Mouse (Mus musculus) stomach, postnatal 0 days (tissue): ENCODE measurements around the gene Brms1. TPM values are rescaled to one million over a fixed set of nuclear protein-coding genes. Genes with fewer than 3 reads are reported as not detected.

Experiments
- ATAC-seq: fragments of 200-750 bp; cut with Nextera tagmentation; 2 replicates; pipeline ENCODE4 v1.8.0; 2017; ENCODE audit not compliant: low FRiP score, low TSS enrichment
- DNase-seq: peaks from one replicate; pipeline ENCODE4 v3.0.0-alpha.2; 2016; ENCODE audit warnings: low spot score
- H3K27ac ChIP-seq: fragments of 300-500 bp; sonication (generic); replicated peaks from 2 replicates; pipeline ENCODE4 v1.5.1; 2014; ENCODE audit warnings: mild to moderate bottlenecking, control low read depth
- H3K27me3 ChIP-seq: fragments of 300-500 bp; sonication (generic); 2 replicates; pipeline ENCODE4 v1.6.1; 2014; ENCODE audit warnings: low read length; ENCODE audit not compliant: control insufficient read depth, insufficient read depth
- H3K36me3 ChIP-seq: fragments of 300-500 bp; sonication (generic); 2 replicates; pipeline ENCODE4 v1.6.1; 2014; ENCODE audit warnings: low read length, mixed read lengths; ENCODE audit not compliant: control insufficient read depth, insufficient read depth
- H3K4me1 ChIP-seq: fragments of 300-500 bp; sonication (generic); replicated peaks from 2 replicates; pipeline ENCODE4 v1.6.1; 2014; ENCODE audit warnings: antibody characterized with exemption; ENCODE audit not compliant: control insufficient read depth, insufficient read depth
- H3K4me2 ChIP-seq: fragments of 300-500 bp; sonication (generic); replicated peaks from 2 replicates; pipeline ENCODE4 v1.6.1; 2014; ENCODE audit warnings: low read depth, mild to moderate bottlenecking, control low read depth, moderate library complexity
- H3K4me3 ChIP-seq: fragments of 300-500 bp; sonication (generic); 2 replicates; pipeline ENCODE4 v1.5.1; 2014; ENCODE audit warnings: low read depth, low read length, control low read depth
- H3K9ac ChIP-seq: fragments of 300-500 bp; sonication (generic); 2 replicates; pipeline ENCODE4 v1.6.1; 2014; ENCODE audit warnings: mild to moderate bottlenecking, low read length, control low read depth, mixed read lengths
- H3K9me3 ChIP-seq: fragments of 300-500 bp; sonication (generic); 2 replicates; pipeline ENCODE4 v1.6.1; 2016; ENCODE audit warnings: low read length; ENCODE audit not compliant: control insufficient read depth
- CTCF ChIP-seq: IDR thresholded peaks from 2 replicates; pipeline ENCODE4 v1.5.1; 2016; ENCODE audit warnings: antibody characterized with exemption, low read depth, mild to moderate bottlenecking, moderate library complexity
- EP300 ChIP-seq: optimal IDR thresholded peaks from 2 replicates; pipeline ENCODE3; 2016; ENCODE audit warnings: antibody characterized with exemption
- WGBS: fragments of 180-500 bp; shearing (Covaris S2); extraction: QIAGEN DNeasy Blood & Tissue Kit; methylation state at CpG from one replicate; pipeline ENCODE4 v1.1.7; 2014; 5-methylcytosine and 5-hydroxymethylcytosine counted together
- polyA plus RNA-seq: library from polyadenylated mRNA; unstranded; fragments of >200 nt; fragmentation: Nextera tagmentation; extraction: Ambion mirVana; gene quantifications from 2 replicates; pipeline ENCODE4 v1.2.1, GENCODE M21; 2015

Gene Brms1
- polyA plus RNA-seq, 1 experiment from 2014 or later, result 42.3 TPM

DNA sequence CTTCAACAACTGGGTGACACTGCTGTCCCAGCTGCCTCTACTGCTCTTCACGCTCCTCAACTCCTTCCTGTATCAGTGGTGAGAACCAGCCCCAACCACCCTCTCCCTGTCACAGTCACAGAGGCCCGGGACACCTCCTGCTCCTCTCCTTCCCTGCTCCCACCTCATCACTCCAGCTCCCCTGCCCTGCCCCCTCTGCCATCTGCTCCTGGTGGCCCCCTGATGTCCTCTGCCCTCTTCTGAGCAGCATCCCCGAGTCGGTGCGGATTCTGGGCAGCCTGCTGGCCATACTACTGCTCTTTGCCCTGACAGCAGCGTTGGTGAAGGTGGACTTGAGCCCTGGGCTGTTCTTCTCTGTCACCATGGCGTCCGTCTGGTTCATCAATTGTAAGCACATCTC lies 15.0 kb upstream of the Brms1 start:
- no peak for DNase-seq
- no peak for ATAC-seq
- no peaks in the 10 kb centered on the region for H3K9me3 ChIP-seq
- peaks cover 3% of the 10 kb centered on the region; the same call in 1 of the 2 replicates for H3K4me1 ChIP-seq
- H3K36me3 ChIP-seq, result no peaks in the 10 kb centered on the region; the same call in 1 of the 2 replicates
- H3K27ac ChIP-seq, result no peak overlapping the region
- TF ChIP-seq CTCF (no peak), EP300 (no peak)
- no peaks in the 10 kb centered on the region for H3K27me3 ChIP-seq
- H3K9ac ChIP-seq, result no peak overlapping the region
- 94% methylated on average over 8 of the region's 8 CpGs for WGBS
- no peak overlapping the region for H3K4me3 ChIP-seq
- no peak overlapping the region for H3K4me2 ChIP-seq

DNA sequence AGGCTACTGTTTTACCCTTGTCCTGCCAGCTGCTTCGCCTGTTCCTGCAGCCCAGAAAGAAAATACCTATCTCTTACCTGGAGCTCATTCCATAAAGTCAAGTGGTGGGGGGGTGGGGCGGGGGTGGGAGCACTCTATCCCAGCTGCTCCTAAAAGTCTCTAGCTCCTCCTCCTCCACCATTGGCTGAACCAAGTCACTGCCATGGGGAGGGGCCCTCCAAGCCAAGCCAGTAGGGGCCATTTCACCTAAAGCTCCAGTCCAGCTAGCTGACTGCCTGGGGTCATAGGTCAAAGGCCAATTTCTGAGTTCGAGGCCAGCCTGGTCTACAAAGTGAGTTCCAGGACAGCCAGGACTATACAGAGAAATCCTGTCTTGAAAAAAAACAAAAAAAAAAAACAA lies 8.5 kb upstream of the Brms1 start:
- H3K4me1 ChIP-seq, result no peaks in the 10 kb centered on the region
- no peaks in the 10 kb centered on the region for H3K9me3 ChIP-seq
- WGBS, result 85% methylated on average over 3 of the region's 3 CpGs
- H3K36me3 ChIP-seq, result no peaks in the 10 kb centered on the region; the same call in 1 of the 2 replicates
- ATAC-seq (no peak), DNase-seq (no peak)
- TF ChIP-seq CTCF (no peak), EP300 (no peak)
- no peak overlapping the region for H3K4me2 ChIP-seq
- no peak overlapping the region for H3K9ac ChIP-seq
- H3K27me3 ChIP-seq, result no peaks in the 10 kb centered on the region
- no peak overlapping the region for H3K4me3 ChIP-seq
- H3K27ac ChIP-seq, result no peak overlapping the region

DNA sequence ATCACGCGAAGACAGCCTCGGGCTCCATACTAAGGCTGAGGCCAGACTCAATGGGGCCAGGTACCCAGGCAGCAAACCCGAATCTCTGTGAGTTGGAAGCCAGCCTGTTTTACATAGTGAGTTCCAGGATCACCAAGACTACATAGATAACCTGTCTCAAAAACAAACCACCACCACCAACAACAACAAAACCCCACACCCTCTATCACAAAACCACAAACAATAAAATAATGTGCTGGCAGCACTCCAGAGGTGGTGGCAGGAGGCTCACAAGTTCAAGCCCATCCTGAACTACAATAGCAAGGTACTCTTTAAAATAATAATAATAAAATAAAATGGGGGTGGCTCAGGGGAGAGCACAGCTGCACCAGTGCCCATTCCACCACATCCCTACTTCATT lies 4.6 kb upstream of the Brms1 start:
- WGBS, result 67% methylated on average over 4 of the region's 4 CpGs
- no peaks in the 10 kb centered on the region for H3K36me3 ChIP-seq
- H3K27ac ChIP-seq, result no peak overlapping the region
- H3K4me1 ChIP-seq, result peaks cover 6% of the 10 kb centered on the region
- ATAC-seq (no peak), DNase-seq (no peak)
- H3K27me3 ChIP-seq, result no peaks in the 10 kb centered on the region
- H3K9ac ChIP-seq, result no peak overlapping the region
- no peak overlapping the region for H3K4me2 ChIP-seq
- no peaks in the 10 kb centered on the region for H3K9me3 ChIP-seq
- H3K4me3 ChIP-seq, result no peak overlapping the region
- TF ChIP-seq EP300, result no peak
- no peak for TF ChIP-seq CTCF

DNA sequence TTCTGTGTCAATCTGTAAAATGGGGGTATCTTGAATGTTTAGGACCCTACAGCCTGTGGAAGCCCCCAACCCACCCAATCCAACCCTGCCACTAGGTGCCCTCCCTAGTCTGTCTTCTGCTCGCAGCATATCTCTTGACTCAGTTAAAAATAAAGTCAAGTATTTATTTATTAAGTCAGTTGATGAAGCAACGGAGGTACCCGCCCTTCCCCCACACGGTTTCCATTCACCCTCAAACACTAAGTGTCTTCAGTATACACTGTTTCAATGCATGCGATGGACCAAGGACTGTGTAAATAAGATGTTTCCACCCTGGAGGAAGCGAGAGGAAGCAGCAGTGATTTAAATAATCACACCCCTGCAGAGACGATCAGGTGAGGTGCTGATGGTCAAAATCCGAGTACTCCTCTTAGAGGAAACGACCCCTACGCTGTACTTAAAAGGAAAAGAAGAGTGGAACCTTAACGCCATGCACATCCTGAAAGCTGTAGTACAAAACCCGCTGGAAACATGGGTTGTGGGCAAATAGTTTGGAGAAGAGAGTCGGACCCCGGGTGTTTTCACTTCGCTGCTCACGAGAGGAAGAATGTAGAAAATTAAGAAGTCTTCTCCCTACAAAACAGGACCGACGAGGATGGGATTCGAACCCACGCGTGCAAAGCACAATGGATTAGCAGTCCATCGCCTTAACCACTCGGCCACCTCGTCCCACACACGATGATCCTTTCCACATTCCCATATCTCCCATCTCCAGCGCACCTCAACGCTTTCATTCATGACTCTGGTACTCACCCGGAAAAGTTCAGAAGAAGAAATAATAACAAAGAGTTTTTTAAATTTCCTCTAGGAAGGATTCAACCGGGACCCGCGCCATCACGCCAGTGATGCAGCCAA lies 3.2 kb upstream of the Brms1 start:
- Histone ChIP-seq H3K27ac (peak overlapping the region; percentile 67; the same call in 1 of the 2 replicates), H3K9me3 (no peaks in the 10 kb centered on the region), H3K4me3 (peak overlapping the region; percentile 73), H3K27me3 (no peaks in the 10 kb centered on the region), H3K9ac (peak overlapping the region; percentile 89), H3K4me2 (peak overlapping the region; percentile 96), H3K36me3 (no peaks in the 10 kb centered on the region), H3K4me1 (peaks cover 6% of the 10 kb centered on the region)
- DNase-seq, result peak; percentile 71
- 2% methylated on average over 32 of the region's 32 CpGs for WGBS
- no peak for TF ChIP-seq EP300
- TF ChIP-seq CTCF, result no peak
- no peak; the same call in 1 of the 2 replicates for ATAC-seq

DNA sequence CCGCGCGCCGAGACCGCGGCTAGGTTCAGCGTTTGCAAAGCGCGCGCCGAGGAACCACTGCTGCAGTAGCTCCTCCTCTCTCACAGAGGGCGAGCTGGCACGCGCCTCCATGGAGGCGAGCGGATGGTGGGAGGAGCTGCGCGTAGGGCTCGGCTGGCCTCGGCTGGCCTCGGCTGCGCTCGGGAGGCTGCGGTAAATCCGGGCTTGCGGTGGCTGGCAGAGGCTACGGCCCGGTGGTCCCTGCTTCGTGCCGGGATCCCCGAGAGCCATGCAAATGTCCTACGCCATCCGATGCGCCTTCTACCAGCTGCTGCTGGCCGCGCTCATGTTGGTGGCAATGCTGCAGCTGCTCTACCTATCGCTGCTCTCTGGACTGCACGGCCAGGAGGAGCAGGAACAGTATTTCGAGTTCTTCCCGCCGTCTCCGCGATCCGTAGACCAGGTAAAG lies 2.4 kb upstream of the Brms1 start, which contains the start of the genes B4gat1 and AC124502.3:
B4gat1 (plus strand) TSS at position 118 of the 448 bp plus-strand sequence.
AC124502.3 (plus strand) TSS at position 183 of the 448 bp plus-strand sequence.
- TF ChIP-seq CTCF (peak; percentile 71), EP300 (no peak)
- no peaks in the 10 kb centered on the region for H3K27me3 ChIP-seq
- peak within 1 kb of the TSS; percentile 73 for H3K4me3 ChIP-seq
- H3K9ac ChIP-seq, result peak within 1 kb of the TSS; percentile 89
- H3K36me3 ChIP-seq, result no peaks in the 10 kb centered on the region
- DNase-seq (peak; percentile 92), ATAC-seq (peak; percentile 86)
- peak within 1 kb of the TSS; percentile 67 for H3K27ac ChIP-seq
- H3K4me1 ChIP-seq, result peaks cover 6% of the 10 kb centered on the region
- peak within 1 kb of the TSS; percentile 96 for H3K4me2 ChIP-seq
- H3K9me3 ChIP-seq, result no peaks in the 10 kb centered on the region
- WGBS, result under 1% methylated on average over 41 of the region's 44 CpGs
